ENCODE assay signal across 12 mouse cellular contexts in genomic region chr6:144772175-144772918, GRCm38 (mm10). TPM values are rescaled to one million over a fixed set of nuclear protein-coding genes. Genes with fewer than 3 reads are reported as not detected.
DNase-seq lines count a peak whose midpoint lies in the region; ATAC-seq and TF ChIP-seq lines count a peak whose summit lies in the region.
"Had no signal": no experiment of that assay in that cellular context is flagged by ENCODE, and none has a peak within 500 bp of the region (broad histone marks: within the 10 kb centered on the region; RNA-seq: fewer than 3 reads in every experiment).

No protein-coding gene starts in this region.

- H3K9me3 ChIP-seq in intestine, embryonic 14.5 days (ENCODE audit: control insufficient read depth, low read length), result no peaks in the 10 kb centered on the region
- no peaks in the 10 kb centered on the region for H3K9me3 ChIP-seq in intestine, postnatal 0 days (ENCODE audit: control insufficient read depth)
- H3K9me3 ChIP-seq in neural tube, embryonic 11.5 days (ENCODE audit: control insufficient read depth, low read length), result no peaks in the 10 kb centered on the region
- no peaks in the 10 kb centered on the region for H3K9me3 ChIP-seq in stomach, embryonic 15.5 days
- H3K9me3 ChIP-seq: hindbrain, embryonic 12.5 days had no signal

- WGBS in intestine, embryonic 14.5 days, result 65% methylated on average over 15 of the region's 15 CpGs
- 62% methylated on average over 15 of the region's 15 CpGs for WGBS in intestine, postnatal 0 days
- 55% methylated on average over 15 of the region's 15 CpGs for WGBS in neural tube, embryonic 11.5 days
- 59% methylated on average over 15 of the region's 15 CpGs for WGBS in stomach, embryonic 15.5 days

- no peak overlapping the region for H3K4me3 ChIP-seq in intestine, embryonic 14.5 days (ENCODE audit: low read depth, low read length)
- no peak overlapping the region for H3K4me3 ChIP-seq in intestine, postnatal 0 days (ENCODE audit: low read depth, low read length)
- no peak overlapping the region for H3K4me3 ChIP-seq in neural tube, embryonic 11.5 days (ENCODE audit: low read depth, low read length)
- H3K4me3 ChIP-seq in stomach, embryonic 15.5 days (replicated peaks), result no peak overlapping the region
- H3K4me3 ChIP-seq: hindbrain, embryonic 12.5 days; layer of hippocampus, adult 2 months had no signal

- DNase-seq in intestine, embryonic 14.5 days (ENCODE audit: low spot score), result no peak
- no peak for DNase-seq in neural tube, embryonic 11.5 days (ENCODE audit: low spot score)
- no peak for DNase-seq in neural tube, embryonic 10.5 days (ENCODE audit: extremely low spot score, low spot score)
- DNase-seq in gastrocnemius, adult 8-10 months (ENCODE audit: low spot score in 2 of 2), result no peak
- no peak for DNase-seq in right cerebral cortex, adult 18-20 months
- DNase-seq: cerebellum, postnatal 25 days; gastrocnemius, postnatal 36 days had no signal

- no peak overlapping the region for H3K4me2 ChIP-seq in intestine, embryonic 14.5 days (ENCODE audit: low read length)
- no peak overlapping the region for H3K4me2 ChIP-seq in intestine, postnatal 0 days (replicated peaks; ENCODE audit: low read depth)
- no peak overlapping the region for H3K4me2 ChIP-seq in neural tube, embryonic 11.5 days (ENCODE audit: low read depth)
- no peak overlapping the region for H3K4me2 ChIP-seq in stomach, embryonic 15.5 days
- H3K4me2 ChIP-seq: hindbrain, embryonic 12.5 days had no signal

- no peak overlapping the region for H3K9ac ChIP-seq in intestine, embryonic 14.5 days (ENCODE audit: low read length)
- no peak overlapping the region for H3K9ac ChIP-seq in intestine, postnatal 0 days (ENCODE audit: low read depth, low read length)
- no peak overlapping the region for H3K9ac ChIP-seq in neural tube, embryonic 11.5 days (ENCODE audit: low read length)
- no peak overlapping the region for H3K9ac ChIP-seq in stomach, embryonic 15.5 days
- H3K9ac ChIP-seq: hindbrain, embryonic 12.5 days had no signal

- no peaks in the 10 kb centered on the region for H3K27me3 ChIP-seq in intestine, embryonic 14.5 days (replicated peaks; ENCODE audit: control insufficient read depth, insufficient read depth, low read length)
- no peaks in the 10 kb centered on the region for H3K27me3 ChIP-seq in intestine, postnatal 0 days (replicated peaks; ENCODE audit: control insufficient read depth, insufficient read depth, low read length)
- no peaks in the 10 kb centered on the region for H3K27me3 ChIP-seq in neural tube, embryonic 11.5 days (ENCODE audit: control insufficient read depth, insufficient read depth, low read length)
- no peaks in the 10 kb centered on the region for H3K27me3 ChIP-seq in stomach, embryonic 15.5 days (replicated peaks)

- H3K27ac ChIP-seq in intestine, embryonic 14.5 days (ENCODE audit: low read depth), result no peak overlapping the region
- no peak overlapping the region for H3K27ac ChIP-seq in intestine, postnatal 0 days (ENCODE audit: low read depth, low read length)
- H3K27ac ChIP-seq in neural tube, embryonic 11.5 days (ENCODE audit: low read depth, low read length), result no peak overlapping the region
- no peak overlapping the region for H3K27ac ChIP-seq in stomach, embryonic 15.5 days
- H3K27ac ChIP-seq: hindbrain, embryonic 12.5 days; layer of hippocampus, adult 2 months had no signal

- peaks cover 13% of the 10 kb centered on the region for H3K4me1 ChIP-seq in intestine, embryonic 14.5 days (replicated peaks; ENCODE audit: control insufficient read depth, insufficient read depth, low read length)
- H3K4me1 ChIP-seq in intestine, postnatal 0 days (replicated peaks; ENCODE audit: control insufficient read depth, insufficient read depth, low read length), result no peaks in the 10 kb centered on the region
- H3K4me1 ChIP-seq in neural tube, embryonic 11.5 days (ENCODE audit: control insufficient read depth, insufficient read depth, low read length), result no peaks in the 10 kb centered on the region
- H3K4me1 ChIP-seq in stomach, embryonic 15.5 days, result peaks cover 5% of the 10 kb centered on the region; the same call in 1 of the 2 replicates

- H3K36me3 ChIP-seq in intestine, embryonic 14.5 days (ENCODE audit: control insufficient read depth, insufficient read depth, low read length), result no peaks in the 10 kb centered on the region
- no peaks in the 10 kb centered on the region for H3K36me3 ChIP-seq in intestine, postnatal 0 days (ENCODE audit: control insufficient read depth, insufficient read depth)
- no peaks in the 10 kb centered on the region for H3K36me3 ChIP-seq in neural tube, embryonic 11.5 days (ENCODE audit: control insufficient read depth, insufficient read depth, low read length)
- H3K36me3 ChIP-seq in stomach, embryonic 15.5 days, result no peaks in the 10 kb centered on the region
- H3K36me3 ChIP-seq: hindbrain, embryonic 12.5 days had no signal

- no peak for TF ChIP-seq CTCF in intestine, postnatal 0 days (IDR thresholded peaks at IDR 0.05; ENCODE audit: low read depth)

- 0 out of 2 replicates have a peak, but pooled peaks have one; percentile 55 for ATAC-seq in intestine, embryonic 14.5 days (replicated peaks; ENCODE audit: low FRiP score, low TSS enrichment, low read depth)
- ATAC-seq in intestine, postnatal 0 days, result no peak
- peak; percentile 61 for ATAC-seq in neural tube, embryonic 11.5 days (ENCODE audit: insufficient read depth, low FRiP score, low TSS enrichment)
- ATAC-seq in granulocyte monocyte progenitor cell, adult 5-6 weeks (replicated peaks; ENCODE audit: poor library complexity, severe bottlenecking), result peak; percentile 89
- peak; percentile 58; the same call in 1 of the 2 replicates for ATAC-seq in stomach, embryonic 15.5 days (ENCODE audit: insufficient read depth, low FRiP score, low read depth)

RNA-seq across cellular contexts. Expression of gene Sox5, which starts 9.4 kb away (rescaled TPM):
- 17.2 and 20.5 TPM in 2 replicates for polyA plus RNA-seq in intestine, embryonic 14.5 days (2014; fragmentation: Nextera tagmentation; extraction: Ambion mirVana)
- polyA plus RNA-seq in intestine, postnatal 0 days (2015; fragmentation: Nextera tagmentation; extraction: Ambion mirVana), result 3.3 TPM in 2 replicates
- 28.2 and 34.3 TPM in 2 replicates for polyA plus RNA-seq in neural tube, embryonic 11.5 days (2014; fragmentation: Nextera tagmentation; extraction: Ambion mirVana)
- total RNA-seq in granulocyte monocyte progenitor cell, adult 5-6 weeks (2014; fragmentation: Nextera tagmentation), result not detected in 2 replicates
- total RNA-seq in granulocyte monocyte progenitor cell, adult 5-6 weeks (2017), result 0.04 TPM in 1 of 2 replicates, not detected in the other
- 22.4 and 25.5 TPM in 2 replicates for polyA plus RNA-seq in stomach, embryonic 15.5 days (2015; fragmentation: Nextera tagmentation; extraction: Ambion mirVana)
- total RNA-seq in gastrocnemius, adult 8-10 months (2022), result 1 to 10 TPM in 2 of 4 experiments, under 1 TPM in 2; 0.83 to 2.4 (median 0.96) TPM
